Mouse (Mus musculus) monocyte, adult 2 months (primary cell): ENCODE data around the gene Otub2.
"Not testable (repeated sequence)": the region's sequence is repeated elsewhere in the genome, so short reads cannot be mapped to it uniquely, and the experiment has no call there.

Source experiments
- DNase-seq, 2 experiments: peaks; one replicate each; pipeline ENCODE4 v3.0.0; 2022; ENCODE audit warnings: low spot score in 2 of 2, low read depth in 1 of 2

Gene Otub2

DNA sequence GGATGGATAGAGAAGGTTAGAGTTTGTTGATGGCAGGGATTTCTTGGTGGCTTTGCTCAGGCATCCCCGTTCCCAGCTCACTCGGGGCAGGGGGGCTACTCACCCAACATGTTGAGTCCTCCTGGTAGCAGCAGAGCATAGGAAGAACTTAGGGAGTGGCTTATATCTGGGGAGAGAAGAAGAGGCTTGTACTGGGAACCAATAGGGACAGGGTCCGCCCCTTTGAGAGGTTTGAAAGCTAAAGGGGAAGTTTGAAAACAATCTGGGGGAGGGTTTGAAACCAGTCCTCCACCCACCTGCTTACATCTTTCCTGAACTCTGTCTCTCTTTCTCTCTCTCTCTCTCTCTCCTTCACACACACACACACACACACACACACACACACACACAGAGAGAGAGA lies 55.0 kb downstream of the Otub2 start, which contains the start of gene Ifi27l2a:
Gene Ifi27l2a (minus strand): TSS at position 157 of the 400 bp plus-strand sequence.
- no peak for DNase-seq

DNA sequence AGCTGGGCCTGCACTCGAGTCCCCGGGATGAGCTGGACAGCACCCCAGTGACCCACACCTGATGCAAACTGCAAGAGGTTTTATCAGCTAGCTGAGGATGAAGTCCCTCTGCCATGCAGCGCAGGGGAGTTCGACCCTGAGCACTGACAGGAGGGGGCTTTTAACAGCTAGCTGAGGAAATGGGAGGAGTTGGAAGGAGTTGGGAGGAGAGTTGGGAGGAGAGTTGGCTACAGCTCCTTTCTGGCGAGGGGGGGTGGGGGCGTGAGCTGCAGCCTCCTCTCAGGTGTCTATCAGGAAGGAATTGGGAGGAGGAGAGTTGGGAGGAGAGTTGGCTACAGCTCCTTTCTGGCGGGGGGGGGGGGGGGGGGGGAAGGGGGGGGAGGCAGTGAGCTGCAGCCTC lies 55.8 kb downstream of the Otub2 start:
- DNase-seq = not testable (repeated sequence)

DNA sequence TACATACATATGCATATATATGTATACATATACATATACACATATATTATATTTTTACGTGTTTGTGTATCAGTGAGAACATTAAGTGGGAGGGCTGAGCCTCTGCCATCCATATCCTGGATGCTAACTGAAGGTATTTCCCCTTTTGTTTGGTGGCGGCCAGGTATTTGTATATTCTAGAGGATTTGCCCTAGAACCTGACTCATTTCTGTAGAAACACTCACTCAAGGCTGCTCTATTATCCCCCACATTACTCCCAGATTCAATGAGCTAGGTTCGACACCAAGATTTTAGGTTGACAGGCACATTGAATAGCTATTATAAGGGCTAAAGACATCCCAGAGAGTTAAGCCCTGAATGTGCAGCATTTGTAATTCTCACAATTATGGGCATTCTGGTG lies 56.6 kb downstream of the Otub2 start:
- DNase-seq = no peak

GRCm38 (mm10) chr12:103453361-103453760 lies 64.9 kb downstream of the Otub2 start:
- DNase-seq = no peak
